Mouse (Mus musculus) brown adipose tissue, adult 24 weeks (tissue): ENCODE data around the gene Tmco5b. TPM values are rescaled to one million over a fixed set of nuclear protein-coding genes. Genes with fewer than 3 reads are reported as not detected.

Experiments used
- H3K27ac ChIP-seq: fragments of 200-500 bp; replicated peaks from 2 replicates; pipeline ENCODE4 v1.5.1; 2012; ENCODE audit warnings: low read depth, mild to moderate bottlenecking, low read length
- H3K4me1 ChIP-seq: fragments of 200-500 bp; 2 replicates; pipeline ENCODE4 v1.6.1; 2012; ENCODE audit warnings: low read length, mixed read lengths; ENCODE audit not compliant: control insufficient read depth, insufficient read depth, insufficient read length
- H3K4me3 ChIP-seq: fragments of 200-500 bp; 2 replicates; pipeline ENCODE4 v1.5.1; 2012; ENCODE audit warnings: low read depth, mild to moderate bottlenecking, low read length, moderate library complexity; ENCODE audit not compliant: insufficient read depth
- polyA plus RNA-seq: library from polyadenylated mRNA; stranded (reverse); fragments of >200 nt; gene quantifications from 2 replicates; pipeline ENCODE4 v1.2.4, GENCODE M21; 2012; ENCODE audit not compliant: missing spikeins, insufficient read depth, insufficient read length

Gene Tmco5b
- polyA plus RNA-seq, result not detected in 2 replicates

- Histone ChIP-seq H3K4me3 (no peak within 1 kb of the TSS), H3K4me1 (no peaks in the 10 kb centered on the region), H3K27ac (no peak within 1 kb of the TSS)
These were observed at the start of gene Tmco5b for GRCm38 (mm10) chr2:113285432-113285831. TSS of gene Tmco5b (plus strand) at chr2:113285732.

- Histone ChIP-seq H3K27ac (no peak overlapping the region), H3K4me1 (no peaks in the 10 kb centered on the region), H3K4me3 (no peak overlapping the region)
These were observed 48.5 kb upstream of the Tmco5b start for GRCm38 (mm10) chr2:113236993-113237392.

GRCm38 (mm10) chr2:113238871-113239270, 46.7 kb upstream of the Tmco5b start:
- no peaks in the 10 kb centered on the region for H3K4me1 ChIP-seq
- H3K4me3 ChIP-seq, result no peak overlapping the region
- no peak overlapping the region for H3K27ac ChIP-seq

- H3K4me1 ChIP-seq, result no peaks in the 10 kb centered on the region
- no peak overlapping the region for H3K27ac ChIP-seq
- H3K4me3 ChIP-seq, result no peak overlapping the region
These were observed 17.1 kb downstream of the Tmco5b start for GRCm38 (mm10) chr2:113302349-113303239.

GRCm38 (mm10) chr2:113303240-113303538, 17.7 kb downstream of the Tmco5b start:
- Histone ChIP-seq H3K4me3 (no peak overlapping the region), H3K27ac (no peak overlapping the region), H3K4me1 (no peaks in the 10 kb centered on the region)

- no peak overlapping the region for H3K27ac ChIP-seq
- H3K4me1 ChIP-seq, result no peaks in the 10 kb centered on the region
- no peak overlapping the region for H3K4me3 ChIP-seq
These were observed 19.8 kb downstream of the Tmco5b start for GRCm38 (mm10) chr2:113305339-113305738.

- H3K4me3 ChIP-seq, result no peak overlapping the region
- H3K4me1 ChIP-seq, result no peaks in the 10 kb centered on the region
- H3K27ac ChIP-seq, result no peak overlapping the region
These were observed 25.7 kb downstream of the Tmco5b start for GRCm38 (mm10) chr2:113311211-113311610.

GRCm38 (mm10) chr2:113323016-113323415, 37.5 kb downstream of the Tmco5b start:
- no peak overlapping the region for H3K27ac ChIP-seq
- H3K4me1 ChIP-seq, result 0 out of 2 replicates have a peak, but pooled peaks cover 3% of the 10 kb centered on the region
- no peak overlapping the region for H3K4me3 ChIP-seq

GRCm38 (mm10) chr2:113333799-113334541, 48.4 kb downstream of the Tmco5b start:
- Histone ChIP-seq H3K27ac (no peak overlapping the region), H3K4me3 (no peak overlapping the region), H3K4me1 (no peaks in the 10 kb centered on the region)

- no peak overlapping the region for H3K4me3 ChIP-seq
- H3K4me1 ChIP-seq, result no peaks in the 10 kb centered on the region
- no peak overlapping the region for H3K27ac ChIP-seq
These were observed 50.2 kb downstream of the Tmco5b start for GRCm38 (mm10) chr2:113335561-113336294.

GRCm38 (mm10) chr2:113344536-113344935, 59.0 kb downstream of the Tmco5b start:
- Histone ChIP-seq H3K4me1 (no peaks in the 10 kb centered on the region), H3K4me3 (no peak overlapping the region), H3K27ac (no peak overlapping the region)

Other genes starting within 250 kb of the Tmco5b start
- not detected in 2 replicates for gene Ryr3, start 68.6 kb upstream of the Tmco5b start, polyA plus RNA-seq
- gene Fmn1, start 42.0 kb downstream of the Tmco5b start, polyA plus RNA-seq, result 0.20 and 0.79 TPM in 2 replicates